Mouse (Mus musculus) induced T-regulatory cell, adult 2 months (primary cell): Measurements from ENCODE around the gene Smco2.

Experiments used
- DNase-seq: peaks from one replicate; pipeline ENCODE4 v3.0.0-alpha.2; 2012; ENCODE audit warnings: low read depth

Smco2 gene

GRCm38 (mm10) chr6:146850050-146850449, at the start of gene Smco2:
Smco2 (plus strand) TSS chr6:146850104.
- no peak for DNase-seq

- DNase-seq: no peak
Measured at GRCm38 (mm10) chr6:146809991-146810390, 39.9 kb upstream of the Smco2 start.

GRCm38 (mm10) chr6:146813007-146813406, 36.9 kb upstream of the Smco2 start:
- peak; percentile 52 for DNase-seq

GRCm38 (mm10) chr6:146820177-146820965, 29.5 kb upstream of the Smco2 start:
- DNase-seq: no peak

- DNase-seq: no peak
Measured at GRCm38 (mm10) chr6:146821958-146822357, 27.9 kb upstream of the Smco2 start.

GRCm38 (mm10) chr6:146824727-146825486, 25.0 kb upstream of the Smco2 start:
- DNase-seq: peak; percentile 70

- DNase-seq: no peak
Measured at GRCm38 (mm10) chr6:146825487-146825773, 24.5 kb upstream of the Smco2 start.

GRCm38 (mm10) chr6:146831320-146831719, 18.6 kb upstream of the Smco2 start:
- no peak for DNase-seq

GRCm38 (mm10) chr6:146833485-146834314, 16.2 kb upstream of the Smco2 start:
- DNase-seq: peak; percentile 61

GRCm38 (mm10) chr6:146834342-146834741, 15.6 kb upstream of the Smco2 start:
- DNase-seq: no peak

GRCm38 (mm10) chr6:146835784-146836183, 14.1 kb upstream of the Smco2 start:
- DNase-seq: no peak

GRCm38 (mm10) chr6:146837316-146837715, 12.6 kb upstream of the Smco2 start:
- no peak for DNase-seq

- DNase-seq: no peak
Measured at GRCm38 (mm10) chr6:146838366-146838765, 11.5 kb upstream of the Smco2 start.

- no peak for DNase-seq
Measured at GRCm38 (mm10) chr6:146838863-146839262, 11.0 kb upstream of the Smco2 start.

- DNase-seq: no peak
Measured at GRCm38 (mm10) chr6:146844867-146845266, 5.0 kb upstream of the Smco2 start.

GRCm38 (mm10) chr6:146845347-146845746, 4.6 kb upstream of the Smco2 start:
- DNase-seq: no peak

GRCm38 (mm10) chr6:146845961-146846750, 3.7 kb upstream of the Smco2 start:
- no peak for DNase-seq

- no peak for DNase-seq
Measured at GRCm38 (mm10) chr6:146847402-146847801, 2.5 kb upstream of the Smco2 start.

GRCm38 (mm10) chr6:146848281-146848680, 1.6 kb upstream of the Smco2 start:
- no peak for DNase-seq

GRCm38 (mm10) chr6:146851916-146852315, 2.0 kb downstream of the Smco2 start:
- DNase-seq: no peak

- DNase-seq: no peak
Measured at GRCm38 (mm10) chr6:146852739-146853138, 2.8 kb downstream of the Smco2 start.

GRCm38 (mm10) chr6:146855185-146855584, 5.3 kb downstream of the Smco2 start:
- no peak for DNase-seq
